8 mouse cellular contexts compared by ENCODE assay signal in the genomic region with DNA sequence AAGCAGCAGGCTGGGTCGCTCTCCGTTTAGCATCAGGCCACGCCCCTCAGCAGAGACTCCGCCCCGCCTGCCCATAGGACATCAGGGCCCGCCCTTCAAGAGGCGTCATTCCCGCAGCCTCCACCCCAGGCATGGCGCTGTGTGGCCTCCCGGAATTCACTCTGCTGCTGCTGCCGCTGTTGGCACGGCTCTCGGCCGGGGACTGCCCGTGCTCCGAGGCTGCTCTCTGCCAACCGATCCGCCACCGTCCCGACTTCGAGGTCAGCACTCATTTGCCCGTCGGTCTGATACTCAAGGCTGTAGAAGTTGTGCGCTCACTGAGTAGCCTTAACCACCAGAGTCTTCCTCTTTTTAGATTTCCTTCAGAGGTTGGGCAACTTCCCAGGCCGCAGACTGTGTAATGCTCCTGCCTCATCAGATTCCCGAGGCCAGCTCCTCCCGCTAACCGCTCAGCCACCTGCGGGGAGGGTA. TPM values are rescaled to one million over a fixed set of nuclear protein-coding genes. Genes with fewer than 3 reads are reported as not detected.
DNase-seq lines count a peak whose midpoint lies in the region; ATAC-seq lines count a peak whose summit lies in the region.

No protein-coding gene starts in this region.

- peak overlapping the region; percentile 64 for H3K4me2 ChIP-seq in hindbrain, embryonic 12.5 days (replicated peaks)

- peak; percentile 96 for DNase-seq in Muller cell, postnatal 12 days (ENCODE audit: inconsistent ontology term)
- DNase-seq in cerebellum, adult 9-11 months, result peak; percentile 89
- peak; percentile 87 to 90 for DNase-seq in frontal cortex, postnatal 10 days (ENCODE audit: low spot score in 2 of 2)
- peak; percentile 89 to 94 for DNase-seq in layer of hippocampus, postnatal 14 days (ENCODE audit: low spot score in 2 of 2)
- peak; percentile 95 for DNase-seq in lung, postnatal 14 days
- DNase-seq in retina, adult 2 months (ENCODE audit: low read depth, low spot score), result peak; percentile 54
- DNase-seq in thymus, postnatal 36 days, result peak; percentile 92 to 93

- H3K36me3 ChIP-seq in hindbrain, embryonic 12.5 days, result 0 out of 2 replicates have a peak, but pooled peaks cover 3% of the 10 kb centered on the region

- H3K9ac ChIP-seq in hindbrain, embryonic 12.5 days, result peak overlapping the region; percentile 73

- peak; percentile 99 for ATAC-seq in hindbrain, embryonic 12.5 days (ENCODE audit: low FRiP score)

- H3K9me3 ChIP-seq in hindbrain, embryonic 12.5 days (replicated peaks), result no peaks in the 10 kb centered on the region

- H3K27ac ChIP-seq in hindbrain, embryonic 12.5 days, result peak overlapping the region; percentile 67

- H3K4me3 ChIP-seq in hindbrain, embryonic 12.5 days, result peak overlapping the region; percentile 47

- H3K4me1 ChIP-seq in hindbrain, embryonic 12.5 days, result peaks cover 10% of the 10 kb centered on the region

- WGBS in hindbrain, embryonic 12.5 days, result under 1% methylated on average over 29 of the region's 29 CpGs

- H3K27me3 ChIP-seq in hindbrain, embryonic 12.5 days, result no peaks in the 10 kb centered on the region

RNA-seq across cellular contexts. Expression of a gene that starts 0.8 kb away (rescaled TPM):
- 6.9 and 7.5 TPM in 2 replicates for polyA plus RNA-seq in hindbrain, embryonic 12.5 days (2016; fragmentation: Nextera tagmentation; extraction: Ambion mirVana)
- total RNA-seq in layer of hippocampus, postnatal 14 days (2021), result 1 to 10 TPM; 6.6 to 7.4 TPM

RNA-seq across cellular contexts. Expression of a gene that starts 46.0 kb away (rescaled TPM):
- polyA plus RNA-seq in hindbrain, embryonic 12.5 days (2016; fragmentation: Nextera tagmentation; extraction: Ambion mirVana), result 20.9 and 25.5 TPM in 2 replicates
- total RNA-seq in layer of hippocampus, postnatal 14 days (2021), result 100 to 1,000 TPM; 151 to 155 TPM

RNA-seq across cellular contexts. Expression of a gene that starts 49.1 kb away (rescaled TPM):
- 6.8 and 8.7 TPM in 2 replicates for polyA plus RNA-seq in hindbrain, embryonic 12.5 days (2016; fragmentation: Nextera tagmentation; extraction: Ambion mirVana)
- 1 to 10 TPM; 2.1 to 3.0 TPM for total RNA-seq in layer of hippocampus, postnatal 14 days (2021)

RNA-seq across cellular contexts. Expression of a gene that starts 49.2 kb away (rescaled TPM):
- 727 and 828 TPM in 2 replicates for polyA plus RNA-seq in hindbrain, embryonic 12.5 days (2016; fragmentation: Nextera tagmentation; extraction: Ambion mirVana)
- total RNA-seq in layer of hippocampus, postnatal 14 days (2021), result 10 to 100 TPM; 49.4 to 60.7 TPM

Comparison
In these comparisons a context has a peak if more than half of its experiments do, and no peak if none do; other contexts are left out.
1. Peak in every context shown above with its lines: DNase-seq, ATAC-seq, H3K4me3 ChIP-seq and H3K27ac ChIP-seq.